Mouse (Mus musculus): Measurements from ENCODE around the gene Gm20388. TPM values are rescaled to one million over a fixed set of nuclear protein-coding genes. Genes with fewer than 3 reads are reported as not detected.

The Gm20388 gene
- polyA plus RNA-seq, 1 experiment = 59.3 TPM

GRCm38 (mm10) chr8:122343758-122344157 lies 2433.1 kb downstream of the Gm20388 start:
- DNase-seq (ENCODE audit: low read depth) = no peak
- no peak for TF ChIP-seq CTCF (IDR thresholded peaks at IDR 0.05; ENCODE audit: borderline replicate concordance, extremely low read depth, insufficient read depth, insufficient read length)

- TF ChIP-seq POLR2A (IDR thresholded peaks at IDR 0.05; ENCODE audit: borderline replicate concordance, extremely low read depth, insufficient read depth, insufficient read length, poor library complexity, severe bottlenecking) = no peak
- no peak for TF ChIP-seq CTCF (IDR thresholded peaks at IDR 0.05; ENCODE audit: borderline replicate concordance, extremely low read depth, insufficient read depth, insufficient read length)
- no peak for DNase-seq (ENCODE audit: low read depth)
Observed at GRCm38 (mm10) chr8:122344219-122344618, 2433.6 kb downstream of the Gm20388 start.

GRCm38 (mm10) chr8:122345181-122346095 lies 2434.8 kb downstream of the Gm20388 start:
- DNase-seq (ENCODE audit: low read depth) = no peak
- TF ChIP-seq CTCF (IDR thresholded peaks at IDR 0.05; ENCODE audit: borderline replicate concordance, extremely low read depth, insufficient read depth, insufficient read length) (no peak), POLR2A (IDR thresholded peaks at IDR 0.05; ENCODE audit: borderline replicate concordance, extremely low read depth, insufficient read depth, insufficient read length, poor library complexity, severe bottlenecking) (no peak)

- peak; percentile 90 for DNase-seq (ENCODE audit: low read depth)
Observed at GRCm38 (mm10) chr8:122347811-122348552, 2437.3 kb downstream of the Gm20388 start.

GRCm38 (mm10) chr8:122349357-122350297 lies 2439.0 kb downstream of the Gm20388 start:
- no peak for DNase-seq (ENCODE audit: low read depth)
- TF ChIP-seq CTCF (IDR thresholded peaks at IDR 0.05; ENCODE audit: borderline replicate concordance, extremely low read depth, insufficient read depth, insufficient read length) = no peak
- TF ChIP-seq POLR2A (IDR thresholded peaks at IDR 0.05; ENCODE audit: borderline replicate concordance, extremely low read depth, insufficient read depth, insufficient read length, poor library complexity, severe bottlenecking) = no peak

More at GRCm38 (mm10) chr8:122347811-122348552, 2437.3 kb downstream of the Gm20388 start:
- no peak for TF ChIP-seq POLR2A (IDR thresholded peaks at IDR 0.05; ENCODE audit: borderline replicate concordance, extremely low read depth, insufficient read depth, insufficient read length, poor library complexity, severe bottlenecking)
- no peak for TF ChIP-seq CTCF (IDR thresholded peaks at IDR 0.05; ENCODE audit: borderline replicate concordance, extremely low read depth, insufficient read depth, insufficient read length)

- TF ChIP-seq POLR2A (IDR thresholded peaks at IDR 0.05; ENCODE audit: borderline replicate concordance, extremely low read depth, insufficient read depth, insufficient read length, poor library complexity, severe bottlenecking) (no peak), CTCF (IDR thresholded peaks at IDR 0.05; ENCODE audit: borderline replicate concordance, extremely low read depth, insufficient read depth, insufficient read length) (no peak)
- peak; percentile 69 for DNase-seq (ENCODE audit: low read depth)
Observed at GRCm38 (mm10) chr8:122350309-122351089, 2439.9 kb downstream of the Gm20388 start.

GRCm38 (mm10) chr8:122354157-122354556 lies 2443.5 kb downstream of the Gm20388 start:
- no peak for DNase-seq (ENCODE audit: low read depth)
- TF ChIP-seq POLR2A (IDR thresholded peaks at IDR 0.05; ENCODE audit: borderline replicate concordance, extremely low read depth, insufficient read depth, insufficient read length, poor library complexity, severe bottlenecking) (no peak), CTCF (IDR thresholded peaks at IDR 0.05; ENCODE audit: borderline replicate concordance, extremely low read depth, insufficient read depth, insufficient read length) (no peak)

- no peak for DNase-seq (ENCODE audit: low read depth)
- TF ChIP-seq POLR2A (IDR thresholded peaks at IDR 0.05; ENCODE audit: borderline replicate concordance, extremely low read depth, insufficient read depth, insufficient read length, poor library complexity, severe bottlenecking) (no peak), CTCF (IDR thresholded peaks at IDR 0.05; ENCODE audit: borderline replicate concordance, extremely low read depth, insufficient read depth, insufficient read length) (no peak)
Observed at GRCm38 (mm10) chr8:122355642-122356606, 2445.3 kb downstream of the Gm20388 start.

GRCm38 (mm10) chr8:122357202-122357601 lies 2446.6 kb downstream of the Gm20388 start:
- DNase-seq (ENCODE audit: low read depth) = no peak
- TF ChIP-seq CTCF (IDR thresholded peaks at IDR 0.05; ENCODE audit: borderline replicate concordance, extremely low read depth, insufficient read depth, insufficient read length) = no peak
- no peak for TF ChIP-seq POLR2A (IDR thresholded peaks at IDR 0.05; ENCODE audit: borderline replicate concordance, extremely low read depth, insufficient read depth, insufficient read length, poor library complexity, severe bottlenecking)

Measured in brain, embryonic 14.5 days (tissue).